Mouse (Mus musculus) intestine, postnatal 0 days (tissue): ENCODE data around the gene Ssb. TPM values are rescaled to one million over a fixed set of nuclear protein-coding genes. Genes with fewer than 3 reads are reported as not detected.

Experiments
- ATAC-seq: fragments of 200-750 bp; cut with Nextera tagmentation; 2 replicates; pipeline ENCODE4 v1.8.0; 2017; ENCODE audit warnings: mild to moderate bottlenecking, moderate TSS enrichment, moderate library complexity
- H3K27ac ChIP-seq: fragments of 300-500 bp; sonication (generic); 2 replicates; pipeline ENCODE4 v1.5.1; 2014; ENCODE audit warnings: mild to moderate bottlenecking, low read depth, low read length, moderate library complexity
- H3K27me3 ChIP-seq: fragments of 300-500 bp; sonication (generic); replicated peaks from 2 replicates; pipeline ENCODE4 v1.6.1; 2014; ENCODE audit warnings: low read length, mixed read lengths; ENCODE audit not compliant: control insufficient read depth, insufficient read depth
- H3K36me3 ChIP-seq: fragments of 300-500 bp; sonication (generic); 2 replicates; pipeline ENCODE4 v1.6.1; 2014; ENCODE audit warnings: mild to moderate bottlenecking, moderate library complexity; ENCODE audit not compliant: control insufficient read depth, insufficient read depth
- H3K4me1 ChIP-seq: fragments of 300-500 bp; sonication (generic); replicated peaks from 2 replicates; pipeline ENCODE4 v1.6.1; 2014; ENCODE audit warnings: antibody characterized with exemption, low read length, mixed read lengths; ENCODE audit not compliant: control insufficient read depth, insufficient read depth
- H3K4me2 ChIP-seq: fragments of 300-500 bp; sonication (generic); replicated peaks from 2 replicates; pipeline ENCODE4 v1.6.1; 2014; ENCODE audit warnings: low read depth, mild to moderate bottlenecking, moderate library complexity
- H3K4me3 ChIP-seq: fragments of 300-500 bp; sonication (generic); 2 replicates; pipeline ENCODE4 v1.5.1; 2014; ENCODE audit warnings: low read depth, low read length
- H3K9ac ChIP-seq: fragments of 300-500 bp; sonication (generic); 2 replicates; pipeline ENCODE4 v1.6.1; 2014; ENCODE audit warnings: mild to moderate bottlenecking, low read depth, low read length
- H3K9me3 ChIP-seq: fragments of 300-500 bp; sonication (generic); 2 replicates; pipeline ENCODE4 v1.6.1; 2016; ENCODE audit warnings: mixed run types; ENCODE audit not compliant: control insufficient read depth
- CTCF ChIP-seq: sonication (generic); IDR thresholded peaks from 2 replicates; pipeline ENCODE4 v1.5.1; 2016; ENCODE audit warnings: low read depth, mild to moderate bottlenecking, control low read depth, antibody characterized with exemption, moderate library complexity
- WGBS: fragments of 180-500 bp; shearing (Covaris S2); extraction: QIAGEN DNeasy Blood & Tissue Kit; methylation state at CpG from one replicate; pipeline ENCODE4 v1.1.7; 2014; 5-methylcytosine and 5-hydroxymethylcytosine counted together
- polyA plus RNA-seq: library from polyadenylated mRNA; unstranded; fragments of >200 nt; fragmentation: Nextera tagmentation; extraction: Ambion mirVana; gene quantifications from 2 replicates; pipeline ENCODE4 v1.2.1, GENCODE M21; 2015

Ssb gene
- polyA plus RNA-seq, 1 experiment from 2014 or later = 192 TPM

GRCm38 (mm10) chr2:69837244-69837967 lies 24.0 kb upstream of the Ssb start:
- H3K27me3 ChIP-seq = no peaks in the 10 kb centered on the region
- no peaks in the 10 kb centered on the region for H3K4me1 ChIP-seq
- no peak for TF ChIP-seq CTCF
- no peak overlapping the region for H3K9ac ChIP-seq
- no peaks in the 10 kb centered on the region for H3K9me3 ChIP-seq
- H3K4me2 ChIP-seq = no peak overlapping the region
- 74% methylated on average over 7 of the region's 7 CpGs for WGBS
- no peak for ATAC-seq
- H3K27ac ChIP-seq = no peak overlapping the region
- H3K36me3 ChIP-seq = peaks cover 3% of the 10 kb centered on the region; the same call in 1 of the 2 replicates
- no peak overlapping the region for H3K4me3 ChIP-seq

- Histone ChIP-seq H3K4me1 (no peaks in the 10 kb centered on the region), H3K9ac (no peak overlapping the region), H3K4me2 (no peak overlapping the region), H3K27ac (no peak overlapping the region), H3K36me3 (peaks cover 3% of the 10 kb centered on the region; the same call in 1 of the 2 replicates), H3K4me3 (no peak overlapping the region), H3K9me3 (no peaks in the 10 kb centered on the region), H3K27me3 (no peaks in the 10 kb centered on the region)
- peak; percentile 39 for TF ChIP-seq CTCF
- ATAC-seq = no peak; the same call in 1 of the 2 replicates
- WGBS = 39% methylated on average over 3 of the region's 3 CpGs
Observed at GRCm38 (mm10) chr2:69837996-69838395, 23.4 kb upstream of the Ssb start.

- Histone ChIP-seq H3K36me3 (peaks cover 3% of the 10 kb centered on the region; the same call in 1 of the 2 replicates), H3K27me3 (no peaks in the 10 kb centered on the region), H3K4me3 (no peak overlapping the region), H3K27ac (no peak overlapping the region), H3K9ac (no peak overlapping the region), H3K9me3 (no peaks in the 10 kb centered on the region), H3K4me1 (no peaks in the 10 kb centered on the region), H3K4me2 (no peak overlapping the region)
- no peak for TF ChIP-seq CTCF
- no peak for ATAC-seq
Observed at GRCm38 (mm10) chr2:69838707-69839106, 22.7 kb upstream of the Ssb start.

- Histone ChIP-seq H3K4me3 (no peak overlapping the region), H3K36me3 (no peaks in the 10 kb centered on the region; the same call in 1 of the 2 replicates), H3K27ac (no peak overlapping the region), H3K4me1 (no peaks in the 10 kb centered on the region), H3K9me3 (no peaks in the 10 kb centered on the region), H3K9ac (no peak overlapping the region), H3K27me3 (no peaks in the 10 kb centered on the region), H3K4me2 (no peak overlapping the region)
- no peak for ATAC-seq
- WGBS = 34% methylated on average over 6 of the region's 6 CpGs
- no peak for TF ChIP-seq CTCF
Observed at GRCm38 (mm10) chr2:69840261-69840660, 21.1 kb upstream of the Ssb start.

- H3K27me3 ChIP-seq = no peaks in the 10 kb centered on the region
- ATAC-seq = no peak
- TF ChIP-seq CTCF = no peak
- no peaks in the 10 kb centered on the region for H3K36me3 ChIP-seq
- WGBS = 67% methylated on average over 6 of the region's 6 CpGs
- H3K4me1 ChIP-seq = no peaks in the 10 kb centered on the region
- no peaks in the 10 kb centered on the region for H3K9me3 ChIP-seq
- no peak overlapping the region for H3K4me2 ChIP-seq
- no peak overlapping the region for H3K9ac ChIP-seq
- H3K27ac ChIP-seq = no peak overlapping the region
- H3K4me3 ChIP-seq = no peak overlapping the region
Observed at GRCm38 (mm10) chr2:69849215-69849614, 12.1 kb upstream of the Ssb start.

GRCm38 (mm10) chr2:69851427-69852058 lies 9.8 kb upstream of the Ssb start:
- Histone ChIP-seq H3K4me2 (no peak overlapping the region), H3K27ac (no peak overlapping the region), H3K4me3 (no peak overlapping the region), H3K36me3 (no peaks in the 10 kb centered on the region), H3K27me3 (no peaks in the 10 kb centered on the region), H3K9me3 (no peaks in the 10 kb centered on the region), H3K4me1 (no peaks in the 10 kb centered on the region), H3K9ac (no peak overlapping the region)
- 65% methylated on average over 2 of the region's 2 CpGs for WGBS
- peak; percentile 54 for TF ChIP-seq CTCF
- no peak for ATAC-seq
